Mouse (Mus musculus): ENCODE results near the gene Iffo2. TPM values are rescaled to one million over a fixed set of nuclear protein-coding genes. Genes with fewer than 3 reads are reported as not detected.
"Not testable (repeated sequence)": the region's sequence is repeated elsewhere in the genome, so short reads cannot be mapped to it uniquely, and the experiment has no call there.

Iffo2 gene
- polyA plus RNA-seq (2014; fragmentation: Nextera tagmentation; extraction: Ambion mirVana), result 1.8 and 2.2 TPM in 2 replicates

DNA sequence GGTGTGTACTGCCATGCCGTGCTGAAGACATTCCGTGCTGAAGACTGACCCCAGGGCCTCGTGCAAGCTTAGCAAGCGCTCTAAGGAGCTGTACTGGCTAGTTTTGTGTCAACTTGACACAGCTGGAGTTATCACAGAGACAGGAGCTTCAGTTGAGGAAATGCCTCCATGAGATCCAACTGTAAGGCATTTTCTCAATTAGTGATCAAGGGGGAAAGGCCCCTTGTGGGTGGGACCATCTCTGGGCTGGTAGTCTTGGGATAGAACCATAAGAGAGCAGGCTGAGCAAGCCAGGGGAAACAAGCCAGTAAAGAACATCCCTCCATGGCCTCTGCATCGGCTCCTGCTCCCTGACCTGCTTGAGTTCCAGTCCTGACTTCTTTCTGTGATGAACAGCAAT is at the start of gene Iffo2:
Iffo2 (plus strand) TSS at position 301 of the 400 bp plus-strand sequence.
- 78% methylated on average over 5 of the region's 5 CpGs for WGBS

DNA sequence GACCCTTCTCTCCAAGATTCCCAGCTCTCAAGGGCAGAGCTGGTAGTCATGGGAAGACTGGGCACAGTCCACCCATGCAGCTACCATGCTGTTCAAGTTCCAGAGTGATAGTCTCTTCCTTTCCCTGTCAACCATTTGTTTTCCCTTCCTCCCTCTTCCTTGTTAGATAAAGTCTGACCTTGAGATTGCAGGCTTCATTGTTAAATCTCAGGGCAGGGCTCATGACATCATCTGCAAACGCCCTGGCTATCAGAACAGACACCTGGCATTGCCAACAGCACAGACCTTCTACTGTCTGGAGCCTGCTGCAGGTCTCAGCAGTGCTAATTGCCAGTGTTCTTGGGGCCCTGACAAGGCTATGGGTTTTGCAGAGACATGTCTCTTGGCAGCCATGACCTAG is 48.9 kb upstream of the Iffo2 start:
- Histone ChIP-seq H3K9ac (ENCODE audit: low read depth, low read length) (no peak overlapping the region), H3K4me3 (ENCODE audit: low read depth, low read length) (no peak overlapping the region), H3K4me1 (replicated peaks; ENCODE audit: control insufficient read depth, insufficient read depth, low read length) (no peaks in the 10 kb centered on the region), H3K27ac (ENCODE audit: low read depth, low read length) (no peak overlapping the region), H3K4me2 (no peak overlapping the region), H3K9me3 (ENCODE audit: control insufficient read depth, low read length) (no peaks in the 10 kb centered on the region), H3K27me3 (replicated peaks; ENCODE audit: control insufficient read depth, insufficient read depth, low read length) (no peaks in the 10 kb centered on the region), H3K36me3 (ENCODE audit: control insufficient read depth, insufficient read depth, low read length) (peaks cover 65% of the 10 kb centered on the region)
- ATAC-seq (replicated peaks; ENCODE audit: low FRiP score) (no peak), DNase-seq (ENCODE audit: low spot score) (no peak)
- 83% methylated on average over 1 of the region's 1 CpGs for WGBS

More for the DNA sequence above, at the start of gene Iffo2:
- not testable (repeated sequence) for H3K27me3 ChIP-seq (replicated peaks; ENCODE audit: control insufficient read depth, insufficient read depth, low read length); DNase-seq (ENCODE audit: low spot score); H3K27ac ChIP-seq (ENCODE audit: low read depth, low read length); H3K4me2 ChIP-seq; H3K36me3 ChIP-seq (ENCODE audit: control insufficient read depth, insufficient read depth, low read length); ATAC-seq (replicated peaks; ENCODE audit: low FRiP score); H3K9me3 ChIP-seq (ENCODE audit: control insufficient read depth, low read length); H3K9ac ChIP-seq (ENCODE audit: low read depth, low read length); H3K4me3 ChIP-seq (ENCODE audit: low read depth, low read length); H3K4me1 ChIP-seq (replicated peaks; ENCODE audit: control insufficient read depth, insufficient read depth, low read length)

- Histone ChIP-seq H3K27me3 (replicated peaks; ENCODE audit: control insufficient read depth, insufficient read depth, low read length) (no peaks in the 10 kb centered on the region), H3K4me1 (replicated peaks; ENCODE audit: control insufficient read depth, insufficient read depth, low read length) (no peaks in the 10 kb centered on the region), H3K27ac (ENCODE audit: low read depth, low read length) (no peak overlapping the region), H3K4me2 (no peak overlapping the region), H3K9me3 (ENCODE audit: control insufficient read depth, low read length) (no peaks in the 10 kb centered on the region), H3K4me3 (ENCODE audit: low read depth, low read length) (no peak overlapping the region), H3K9ac (ENCODE audit: low read depth, low read length) (no peak overlapping the region), H3K36me3 (ENCODE audit: control insufficient read depth, insufficient read depth, low read length) (peaks cover 63% of the 10 kb centered on the region)
- DNase-seq (ENCODE audit: low spot score) (no peak), ATAC-seq (replicated peaks; ENCODE audit: low FRiP score) (no peak)
- whole genome bisulfite sequencing, result 88% methylated on average over 8 of the region's 8 CpGs
Measured at GRCm38 (mm10) chr4:139483461-139484105, 46.8 kb upstream of the Iffo2 start.

DNA sequence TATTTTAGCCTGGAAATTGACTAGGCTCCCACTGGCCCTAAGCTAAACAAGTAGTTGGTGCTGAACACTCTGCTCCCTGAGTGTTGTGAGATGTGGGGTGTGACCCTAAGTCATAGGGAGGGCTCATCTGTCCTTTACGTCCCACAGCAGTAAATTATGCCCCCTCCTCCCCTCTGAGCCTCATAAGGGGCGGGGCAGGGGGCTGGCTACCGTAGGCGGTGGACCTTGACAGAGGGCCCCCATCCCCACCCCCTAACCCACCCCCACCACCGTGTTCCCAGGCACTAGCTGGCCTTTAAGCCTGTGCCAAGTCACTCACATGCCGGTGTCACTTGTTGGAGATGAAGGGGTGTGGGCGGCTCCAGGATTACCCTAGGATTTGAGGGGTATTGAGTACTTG is 45.9 kb upstream of the Iffo2 start:
- H3K4me1 ChIP-seq (replicated peaks; ENCODE audit: control insufficient read depth, insufficient read depth, low read length), result no peaks in the 10 kb centered on the region
- no peaks in the 10 kb centered on the region for H3K27me3 ChIP-seq (replicated peaks; ENCODE audit: control insufficient read depth, insufficient read depth, low read length)
- H3K36me3 ChIP-seq (ENCODE audit: control insufficient read depth, insufficient read depth, low read length), result peaks cover 64% of the 10 kb centered on the region
- no peak overlapping the region for H3K4me3 ChIP-seq (ENCODE audit: low read depth, low read length)
- DNase-seq (ENCODE audit: low spot score), result no peak
- no peak for ATAC-seq (replicated peaks; ENCODE audit: low FRiP score)
- 89% methylated on average over 7 of the region's 7 CpGs for WGBS
- no peak overlapping the region for H3K9ac ChIP-seq (ENCODE audit: low read depth, low read length)
- no peak overlapping the region for H3K4me2 ChIP-seq
- no peaks in the 10 kb centered on the region for H3K9me3 ChIP-seq (ENCODE audit: control insufficient read depth, low read length)
- H3K27ac ChIP-seq (ENCODE audit: low read depth, low read length), result no peak overlapping the region

- 85% methylated on average over 10 of the region's 10 CpGs for WGBS
- DNase-seq (ENCODE audit: low spot score) (no peak), ATAC-seq (replicated peaks; ENCODE audit: low FRiP score) (no peak)
- Histone ChIP-seq H3K4me1 (replicated peaks; ENCODE audit: control insufficient read depth, insufficient read depth, low read length) (no peaks in the 10 kb centered on the region), H3K4me2 (no peak overlapping the region), H3K27me3 (replicated peaks; ENCODE audit: control insufficient read depth, insufficient read depth, low read length) (no peaks in the 10 kb centered on the region), H3K4me3 (ENCODE audit: low read depth, low read length) (no peak overlapping the region), H3K36me3 (ENCODE audit: control insufficient read depth, insufficient read depth, low read length) (peaks cover 65% of the 10 kb centered on the region), H3K9me3 (ENCODE audit: control insufficient read depth, low read length) (no peaks in the 10 kb centered on the region), H3K27ac (ENCODE audit: low read depth, low read length) (no peak overlapping the region), H3K9ac (ENCODE audit: low read depth, low read length) (no peak overlapping the region)
Measured at GRCm38 (mm10) chr4:139487085-139487484, 43.3 kb upstream of the Iffo2 start.

- Histone ChIP-seq H3K4me1 (replicated peaks; ENCODE audit: control insufficient read depth, insufficient read depth, low read length) (no peaks in the 10 kb centered on the region), H3K9me3 (ENCODE audit: control insufficient read depth, low read length) (no peaks in the 10 kb centered on the region), H3K4me3 (ENCODE audit: low read depth, low read length) (no peak overlapping the region), H3K27ac (ENCODE audit: low read depth, low read length) (no peak overlapping the region), H3K4me2 (no peak overlapping the region), H3K27me3 (replicated peaks; ENCODE audit: control insufficient read depth, insufficient read depth, low read length) (no peaks in the 10 kb centered on the region), H3K36me3 (ENCODE audit: control insufficient read depth, insufficient read depth, low read length) (peaks cover 54% of the 10 kb centered on the region), H3K9ac (ENCODE audit: low read depth, low read length) (no peak overlapping the region)
- DNase-seq (ENCODE audit: low spot score) (no peak), ATAC-seq (replicated peaks; ENCODE audit: low FRiP score) (no peak)
- WGBS, result 91% methylated on average over 5 of the region's 5 CpGs
Measured at GRCm38 (mm10) chr4:139488325-139488724, 42.0 kb upstream of the Iffo2 start.

- WGBS, result 86% methylated on average over 1 of the region's 1 CpGs
- Histone ChIP-seq H3K36me3 (ENCODE audit: control insufficient read depth, insufficient read depth, low read length) (peaks cover 39% of the 10 kb centered on the region), H3K9me3 (ENCODE audit: control insufficient read depth, low read length) (no peaks in the 10 kb centered on the region), H3K9ac (ENCODE audit: low read depth, low read length) (no peak overlapping the region), H3K4me2 (no peak overlapping the region), H3K4me3 (ENCODE audit: low read depth, low read length) (no peak overlapping the region), H3K4me1 (replicated peaks; ENCODE audit: control insufficient read depth, insufficient read depth, low read length) (no peaks in the 10 kb centered on the region), H3K27ac (ENCODE audit: low read depth, low read length) (no peak overlapping the region), H3K27me3 (replicated peaks; ENCODE audit: control insufficient read depth, insufficient read depth, low read length) (no peaks in the 10 kb centered on the region)
- DNase-seq (ENCODE audit: low spot score), result no peak
- ATAC-seq (replicated peaks; ENCODE audit: low FRiP score), result no peak
Measured at GRCm38 (mm10) chr4:139489946-139490345, 40.4 kb upstream of the Iffo2 start.

DNA sequence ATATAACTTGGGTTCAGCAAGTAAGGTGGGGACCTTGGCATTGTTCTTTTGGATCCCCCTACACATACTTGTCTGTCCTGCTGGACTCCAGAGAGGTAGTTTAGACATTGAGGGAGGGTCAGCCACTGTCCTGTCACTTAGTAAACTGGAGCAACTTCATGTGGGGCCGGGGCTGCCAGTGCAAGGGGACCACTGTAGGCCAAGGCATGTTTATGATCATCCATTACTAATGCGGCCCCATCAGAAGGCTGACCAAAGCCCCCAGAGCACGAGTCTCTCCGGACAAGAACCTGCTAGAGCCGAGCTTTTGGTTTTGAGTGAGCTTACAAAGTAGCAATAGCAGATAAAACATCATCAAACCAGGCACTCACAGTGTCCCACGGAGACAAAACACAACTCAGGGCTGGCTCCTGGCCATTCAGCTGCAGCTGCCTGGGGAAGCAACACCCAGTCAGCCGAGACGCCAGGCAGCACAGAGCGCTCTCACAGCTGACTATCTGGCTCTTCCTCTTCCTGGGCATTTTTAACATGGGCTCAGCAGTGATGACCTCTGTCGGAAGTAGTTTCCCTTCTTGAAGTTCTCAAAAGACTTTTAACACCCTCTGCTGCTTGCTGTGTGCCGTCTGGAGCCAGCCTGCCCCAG is 39.8 kb upstream of the Iffo2 start:
- WGBS, result 83% methylated on average over 11 of the region's 11 CpGs
- no peaks in the 10 kb centered on the region for H3K27me3 ChIP-seq (replicated peaks; ENCODE audit: control insufficient read depth, insufficient read depth, low read length)
- H3K27ac ChIP-seq (ENCODE audit: low read depth, low read length), result no peak overlapping the region
- peaks cover 39% of the 10 kb centered on the region for H3K36me3 ChIP-seq (ENCODE audit: control insufficient read depth, insufficient read depth, low read length)
- H3K9ac ChIP-seq (ENCODE audit: low read depth, low read length), result no peak overlapping the region
- H3K4me3 ChIP-seq (ENCODE audit: low read depth, low read length), result no peak overlapping the region
- H3K9me3 ChIP-seq (ENCODE audit: control insufficient read depth, low read length), result no peaks in the 10 kb centered on the region
- ATAC-seq (replicated peaks; ENCODE audit: low FRiP score), result no peak
- no peak for DNase-seq (ENCODE audit: low spot score)
- no peaks in the 10 kb centered on the region for H3K4me1 ChIP-seq (replicated peaks; ENCODE audit: control insufficient read depth, insufficient read depth, low read length)
- H3K4me2 ChIP-seq, result no peak overlapping the region

Measured in liver, embryonic 11.5 days (tissue).